Mouse (Mus musculus) liver, adult 2 months (tissue): Measurements from ENCODE around the gene Arrdc5.

Experiments
- CTCF ChIP-seq: fragments of 200-500 bp; IDR thresholded peaks from 2 replicates; pipeline ENCODE4 v1.5.1; 2011; ENCODE audit warnings: low read depth, low read length, control low read depth
- POLR2A ChIP-seq: fragments of 200-500 bp; IDR thresholded peaks from 2 replicates; pipeline ENCODE4 v1.6.1; 2011; ENCODE audit warnings: low read length, control low read depth; ENCODE audit not compliant: insufficient read depth; ENCODE audit errors: extremely low read depth

- TF ChIP-seq CTCF (no peak), POLR2A (no peak)
Observed at GRCm38 (mm10) chr17:56282802-56283201, 17.3 kb downstream of the Arrdc5 start.
